Mouse (Mus musculus) heart, embryonic 15.5 days (tissue): ENCODE measurements around the gene Prdm4. TPM values are rescaled to one million over a fixed set of nuclear protein-coding genes. Genes with fewer than 3 reads are reported as not detected.

ENCODE experiments used
- ATAC-seq: fragments of 200-750 bp; cut with Nextera tagmentation; replicated peaks from 2 replicates; pipeline ENCODE4 v1.8.0; 2017; ENCODE audit warnings: low read depth, moderate TSS enrichment; ENCODE audit not compliant: insufficient number of reproducible peaks, insufficient read depth, low FRiP score
- H3K27ac ChIP-seq: fragments of 300-500 bp; sonication (generic); 2 replicates; pipeline ENCODE4 v1.5.1; 2015; ENCODE audit warnings: mild to moderate bottlenecking, inconsistent platforms
- H3K27me3 ChIP-seq: fragments of 300-500 bp; sonication (generic); 2 replicates; pipeline ENCODE4 v1.6.1; 2015; ENCODE audit warnings: inconsistent platforms
- H3K36me3 ChIP-seq: fragments of 300-500 bp; sonication (generic); 2 replicates; pipeline ENCODE4 v1.6.1; 2015; ENCODE audit warnings: mild to moderate bottlenecking, inconsistent platforms
- H3K4me1 ChIP-seq: fragments of 300-500 bp; sonication (generic); replicated peaks from 2 replicates; pipeline ENCODE4 v1.6.1; 2015; ENCODE audit warnings: inconsistent platforms
- H3K4me2 ChIP-seq: fragments of 300-500 bp; sonication (generic); 2 replicates; pipeline ENCODE4 v1.6.1; 2015; ENCODE audit warnings: inconsistent platforms, mild to moderate bottlenecking, moderate library complexity
- H3K4me3 ChIP-seq: fragments of 300-500 bp; sonication (generic); 2 replicates; pipeline ENCODE4 v1.5.1; 2015; ENCODE audit warnings: mild to moderate bottlenecking, inconsistent platforms
- H3K9ac ChIP-seq: fragments of 300-500 bp; sonication (generic); 2 replicates; pipeline ENCODE4 v1.6.1; 2015; ENCODE audit warnings: mild to moderate bottlenecking, inconsistent platforms
- H3K9me3 ChIP-seq: fragments of 300-500 bp; sonication (generic); replicated peaks from 2 replicates; pipeline ENCODE4 v1.6.1; 2016; ENCODE audit warnings: inconsistent platforms
- WGBS: fragments of 180-500 bp; shearing (Covaris S2); methylation state at CpG from one replicate; pipeline ENCODE4 v1.1.7; 2015; ENCODE audit warnings: mixed read lengths; 5-methylcytosine and 5-hydroxymethylcytosine counted together
- polyA plus RNA-seq: library from polyadenylated mRNA; unstranded; fragments of >200 nt; fragmentation: Nextera tagmentation; extraction: Ambion mirVana; gene quantifications from 2 replicates; pipeline ENCODE4 v1.2.1, GENCODE M21; 2015

The Prdm4 gene
- polyA plus RNA-seq, 1 experiment from 2014 or later = 7.9 TPM

DNA sequence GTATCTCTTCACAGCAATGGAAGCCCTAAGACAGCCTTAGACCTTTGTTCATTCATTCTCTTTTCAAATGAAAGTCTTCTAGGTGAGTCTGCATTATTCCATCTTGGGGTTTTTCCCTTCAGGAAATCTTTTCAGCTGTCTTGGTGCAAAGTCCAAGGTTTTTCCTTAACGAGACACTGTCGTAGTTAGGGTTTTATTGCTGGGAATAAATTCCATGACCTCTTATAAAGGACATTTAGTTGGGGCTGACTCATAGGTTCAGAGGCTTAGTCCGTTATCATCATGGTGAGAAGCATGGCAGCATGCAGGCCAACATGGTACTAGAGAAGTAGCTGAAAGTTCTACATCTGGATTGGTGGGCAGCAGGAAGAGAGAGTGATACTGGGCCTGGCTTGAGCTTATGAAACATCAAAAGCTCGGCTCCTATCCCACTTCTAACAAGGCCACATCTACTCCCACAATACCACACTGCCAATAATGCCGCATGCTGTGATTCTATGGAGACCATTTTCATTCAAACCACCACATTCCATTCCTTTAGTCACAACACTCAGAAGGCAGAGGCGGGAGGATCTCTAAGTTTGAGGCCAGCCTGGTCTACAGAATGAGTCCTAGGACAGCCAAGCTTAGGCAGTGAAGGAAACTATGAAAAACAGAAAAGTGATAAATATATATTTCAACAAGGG is 19.5 kb upstream of the Prdm4 start:
- Histone ChIP-seq H3K36me3 (peaks cover 56% of the 10 kb centered on the region), H3K9ac (no peak overlapping the region), H3K4me1 (no peaks in the 10 kb centered on the region), H3K4me3 (no peak overlapping the region), H3K4me2 (no peak overlapping the region), H3K27ac (no peak overlapping the region), H3K27me3 (no peaks in the 10 kb centered on the region), H3K9me3 (no peaks in the 10 kb centered on the region)
- no peak for ATAC-seq
- WGBS = 96% methylated on average over 6 of the region's 6 CpGs

DNA sequence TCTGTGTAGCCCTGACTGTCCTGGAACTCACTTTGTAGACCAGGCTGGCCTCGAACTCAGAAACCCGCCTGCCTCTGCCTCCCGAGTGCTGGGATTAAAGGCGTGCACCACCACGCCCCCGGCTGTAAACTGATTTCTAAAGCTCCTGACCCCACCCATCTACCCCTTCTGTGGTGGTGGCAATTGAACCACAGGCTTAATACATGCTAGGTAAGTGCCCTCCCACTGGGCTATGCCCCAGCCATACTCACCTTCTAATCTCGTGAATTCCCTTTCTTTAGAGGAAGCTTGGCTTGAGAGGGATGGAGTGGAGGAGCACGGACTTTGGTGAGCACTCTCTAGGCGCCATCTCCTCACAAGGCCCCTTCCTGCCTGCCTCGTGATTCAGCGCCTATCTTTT is 13.0 kb upstream of the Prdm4 start:
- no peak for ATAC-seq

DNA sequence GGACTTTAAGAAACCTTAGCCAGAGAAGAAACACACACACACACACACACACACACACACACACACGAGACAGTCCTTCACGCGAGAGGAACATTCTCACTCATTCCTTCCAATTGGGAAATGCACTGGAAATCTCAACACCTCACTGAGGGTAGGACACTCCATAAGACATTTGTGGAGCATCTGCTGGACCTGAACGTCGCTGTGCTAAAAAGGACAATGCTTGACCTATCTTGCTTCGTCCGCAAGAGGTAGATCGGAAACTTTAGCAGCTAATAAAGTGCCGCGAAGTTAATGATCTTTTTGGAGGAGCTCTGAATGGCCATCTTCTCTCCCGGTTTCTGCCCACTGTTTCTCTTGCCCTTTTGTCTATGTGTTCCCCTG is 12.3 kb upstream of the Prdm4 start:
- Histone ChIP-seq H3K4me2 (peak overlapping the region; percentile 95), H3K27me3 (peaks cover 24% of the 10 kb centered on the region), H3K9ac (no peak overlapping the region), H3K4me1 (peaks cover 16% of the 10 kb centered on the region), H3K27ac (no peak overlapping the region), H3K36me3 (no peaks in the 10 kb centered on the region), H3K4me3 (no peak overlapping the region), H3K9me3 (no peaks in the 10 kb centered on the region)
- ATAC-seq = no peak
- WGBS = 56% methylated on average over 11 of the region's 11 CpGs

More for the DNA sequence above, 13.0 kb upstream of the Prdm4 start:
- peaks cover 16% of the 10 kb centered on the region for H3K4me1 ChIP-seq
- peaks cover 24% of the 10 kb centered on the region for H3K27me3 ChIP-seq
- H3K27ac ChIP-seq = no peak overlapping the region
- no peak overlapping the region for H3K4me3 ChIP-seq
- no peak overlapping the region for H3K4me2 ChIP-seq
- no peaks in the 10 kb centered on the region for H3K9me3 ChIP-seq
- H3K9ac ChIP-seq = no peak overlapping the region
- no peaks in the 10 kb centered on the region for H3K36me3 ChIP-seq
- WGBS = 85% methylated on average over 11 of the region's 11 CpGs

DNA sequence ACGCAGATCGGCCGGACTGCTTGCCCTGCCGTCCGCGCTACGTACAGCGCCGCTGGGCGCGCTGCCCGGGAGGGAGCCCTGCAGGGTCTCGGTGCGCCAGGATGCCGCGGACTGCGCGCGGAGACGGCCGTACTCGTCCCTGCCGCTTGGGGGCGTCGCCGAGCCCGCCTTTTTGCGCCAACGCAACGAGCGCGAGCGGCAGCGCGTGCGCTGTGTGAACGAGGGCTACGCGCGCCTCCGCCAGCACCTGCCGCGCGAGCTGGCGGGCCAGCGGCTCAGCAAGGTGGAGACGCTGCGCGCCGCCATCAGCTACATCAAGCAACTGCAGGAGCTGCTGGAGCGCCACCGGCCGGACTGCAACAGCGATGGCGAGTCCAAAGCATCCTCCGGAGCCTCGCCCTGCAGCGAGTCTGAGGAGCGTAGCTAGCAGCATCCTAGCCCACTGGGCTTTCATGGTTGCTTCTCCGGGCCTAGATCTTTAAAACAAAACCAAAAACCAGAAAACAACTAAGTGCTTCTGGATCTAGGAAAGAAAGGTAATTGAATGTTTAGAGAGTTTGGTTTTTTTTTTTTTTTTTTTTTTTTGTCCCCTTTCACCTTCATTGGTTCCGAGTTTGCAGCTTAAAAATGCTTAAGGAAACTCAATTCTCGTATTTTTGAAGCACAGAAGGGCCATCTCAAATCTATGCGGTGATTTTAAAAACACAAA is 11.7 kb upstream of the Prdm4 start:
- ATAC-seq = 0 out of 2 replicates have a peak, but pooled peaks have one; percentile 39
- Histone ChIP-seq H3K27me3 (peaks cover 24% of the 10 kb centered on the region), H3K27ac (no peak overlapping the region)

DNA sequence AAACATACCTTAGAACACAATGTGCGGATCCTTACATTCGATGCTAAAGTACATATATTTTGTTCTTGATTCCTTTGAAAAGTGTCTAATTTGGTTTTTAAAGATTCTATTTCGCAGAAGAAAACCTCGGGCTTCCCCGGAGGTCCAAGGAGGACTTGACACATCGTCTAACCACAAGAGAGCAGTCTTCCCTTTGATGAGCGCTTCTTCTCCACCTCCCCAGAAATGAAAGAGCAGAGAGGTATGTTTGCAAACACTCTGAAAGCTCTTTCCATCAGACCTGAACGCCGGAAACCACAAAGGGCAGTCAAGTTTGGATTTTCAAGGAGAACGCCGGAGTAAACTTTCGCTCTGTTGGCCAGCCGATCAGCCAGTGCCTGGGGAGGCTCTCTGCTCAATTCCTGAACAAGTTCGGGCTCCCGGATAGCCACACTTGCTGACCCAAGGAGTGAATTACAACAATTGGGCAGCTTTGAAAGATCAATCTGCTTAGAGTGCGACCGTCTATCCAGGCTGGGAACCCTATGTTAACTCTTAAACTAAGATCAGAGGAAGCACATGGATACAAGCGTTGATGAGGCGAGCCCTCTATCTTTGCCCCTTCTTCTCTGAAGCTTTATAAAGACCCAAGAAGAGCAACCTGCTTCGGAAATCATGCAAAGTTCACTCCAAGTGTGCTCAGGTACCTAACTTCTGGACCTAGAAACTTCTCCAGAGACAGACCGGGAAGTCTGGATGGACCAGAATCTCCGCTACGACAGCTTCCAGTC is 10.9 kb upstream of the Prdm4 start, which contains the start of gene Ascl4:
Gene Ascl4 (plus strand): TSS at position 6 of the 770 bp plus-strand sequence.
- Histone ChIP-seq H3K9ac (peak within 1 kb of the TSS; percentile 26; the same call in 1 of the 2 replicates), H3K27ac (no peak within 1 kb of the TSS), H3K4me1 (peaks cover 16% of the 10 kb centered on the region), H3K36me3 (no peaks in the 10 kb centered on the region), H3K4me2 (peak within 1 kb of the TSS; percentile 95), H3K9me3 (no peaks in the 10 kb centered on the region), H3K4me3 (peak within 1 kb of the TSS; percentile 57), H3K27me3 (peaks cover 24% of the 10 kb centered on the region)
- ATAC-seq = no peak
- WGBS = 2% methylated on average over 23 of the region's 23 CpGs

More for the DNA sequence above, 11.7 kb upstream of the Prdm4 start:
- H3K9me3 ChIP-seq = no peaks in the 10 kb centered on the region
- H3K4me2 ChIP-seq = peak overlapping the region; percentile 95
- peak overlapping the region; percentile 57 for H3K4me3 ChIP-seq
- peaks cover 16% of the 10 kb centered on the region for H3K4me1 ChIP-seq
- peak overlapping the region; percentile 11; the same call in 1 of the 2 replicates for H3K9ac ChIP-seq
- 1% methylated on average over 63 of the region's 63 CpGs for WGBS
- no peaks in the 10 kb centered on the region for H3K36me3 ChIP-seq

DNA sequence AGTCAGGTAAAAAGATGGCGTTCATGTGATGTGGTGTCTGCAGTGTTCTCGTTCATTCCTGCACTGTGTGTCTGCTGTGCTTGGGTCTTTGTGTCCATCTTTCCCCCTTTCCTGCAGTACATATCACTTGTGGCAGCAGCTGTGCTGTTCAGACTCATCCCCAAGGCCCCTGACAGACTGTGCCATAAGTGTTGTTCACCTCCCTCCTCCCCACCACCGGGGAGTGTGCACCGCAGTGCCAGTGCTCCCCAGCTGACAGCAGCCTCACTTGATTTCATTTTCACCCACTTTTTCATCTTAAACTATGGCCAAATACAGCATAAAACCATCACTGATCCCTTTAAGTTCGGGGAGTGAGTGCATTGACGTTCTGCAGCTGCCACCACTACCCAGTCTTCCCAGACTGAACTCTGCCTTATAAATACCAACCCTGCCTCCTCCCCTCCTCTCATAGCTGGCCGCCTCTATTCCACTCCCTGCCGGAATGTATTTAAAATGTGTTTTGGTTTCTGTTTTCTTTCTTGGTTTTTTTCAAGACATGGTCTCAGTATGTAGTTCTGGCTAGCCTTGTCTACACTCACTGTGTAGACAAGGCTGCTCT is 37.0 kb downstream of the Prdm4 start:
- Histone ChIP-seq H3K27me3 (no peaks in the 10 kb centered on the region), H3K4me2 (no peak overlapping the region), H3K4me3 (no peak overlapping the region), H3K27ac (no peak overlapping the region), H3K9ac (no peak overlapping the region), H3K36me3 (peaks cover 84% of the 10 kb centered on the region), H3K9me3 (no peaks in the 10 kb centered on the region), H3K4me1 (no peaks in the 10 kb centered on the region)
- 85% methylated on average over 8 of the region's 8 CpGs for WGBS
- ATAC-seq = no peak

DNA sequence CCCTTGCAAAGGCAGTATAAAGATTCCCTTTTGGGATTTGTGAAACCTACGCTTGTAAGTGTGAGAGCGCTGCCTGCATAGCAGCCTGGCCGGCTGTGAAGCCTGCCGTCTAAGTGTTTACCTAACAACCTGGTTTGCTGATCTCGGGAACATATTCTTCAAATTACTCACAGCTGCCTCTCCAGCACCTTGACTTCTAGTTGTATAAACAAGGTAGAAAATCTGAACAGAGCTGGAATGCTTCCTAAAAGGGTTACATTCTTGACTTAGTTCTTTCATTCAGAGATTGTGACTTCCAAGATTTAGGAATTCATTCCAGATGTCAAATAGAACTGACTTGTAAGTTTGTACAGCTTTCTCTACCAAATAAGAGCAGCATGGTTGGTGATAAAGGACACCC is 41.1 kb downstream of the Prdm4 start:
- no peak overlapping the region for H3K4me2 ChIP-seq
- H3K4me3 ChIP-seq = no peak overlapping the region
- H3K36me3 ChIP-seq = peaks cover 63% of the 10 kb centered on the region

DNA sequence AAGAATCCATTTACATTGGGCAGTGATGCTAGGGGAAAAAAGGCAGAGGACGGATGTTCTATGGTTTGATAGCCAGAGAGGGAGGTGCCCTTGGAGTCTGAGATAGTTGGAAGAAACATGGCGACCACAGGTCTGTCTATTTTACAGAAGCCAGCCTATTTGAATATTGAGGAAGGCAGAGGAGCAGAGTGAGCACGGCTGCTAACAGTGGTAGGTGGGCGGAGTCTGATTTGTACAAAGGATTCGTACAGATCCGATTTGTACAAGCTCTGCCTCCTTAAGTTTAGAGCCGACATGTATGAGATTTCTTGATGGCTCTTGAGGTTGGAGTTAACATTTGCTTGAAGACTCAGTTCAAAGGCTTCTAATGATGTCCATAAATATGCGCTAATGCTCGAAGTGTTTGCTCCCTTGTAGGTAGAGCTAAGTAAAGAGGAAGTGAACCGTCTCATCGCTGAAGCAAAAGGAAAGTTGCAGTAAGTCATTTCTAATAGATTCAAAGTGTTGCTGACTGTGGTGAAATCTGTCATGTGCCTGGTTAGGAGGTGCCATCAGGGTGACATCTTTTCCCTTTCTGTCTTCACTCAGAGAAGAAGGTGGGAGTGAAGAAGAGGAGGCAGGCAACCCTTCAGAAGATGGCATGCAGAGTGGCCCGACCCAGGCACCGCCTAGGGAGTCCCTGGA is 42.9 kb downstream of the Prdm4 start:
- H3K27me3 ChIP-seq = no peaks in the 10 kb centered on the region
- H3K9ac ChIP-seq = no peak overlapping the region
- peaks cover 47% of the 10 kb centered on the region for H3K36me3 ChIP-seq
- no peak overlapping the region for H3K4me2 ChIP-seq
- WGBS = 90% methylated on average over 13 of the region's 13 CpGs
- no peaks in the 10 kb centered on the region for H3K9me3 ChIP-seq
- H3K4me3 ChIP-seq = no peak overlapping the region
- H3K27ac ChIP-seq = no peak overlapping the region
- H3K4me1 ChIP-seq = peaks cover 9% of the 10 kb centered on the region
- ATAC-seq = no peak

More for the DNA sequence above, 41.1 kb downstream of the Prdm4 start:
- ATAC-seq = no peak
- Histone ChIP-seq H3K4me1 (peaks cover 9% of the 10 kb centered on the region), H3K9ac (no peak overlapping the region), H3K9me3 (no peaks in the 10 kb centered on the region), H3K27ac (no peak overlapping the region), H3K27me3 (no peaks in the 10 kb centered on the region)
- 91% methylated on average over 5 of the region's 5 CpGs for WGBS

DNA sequence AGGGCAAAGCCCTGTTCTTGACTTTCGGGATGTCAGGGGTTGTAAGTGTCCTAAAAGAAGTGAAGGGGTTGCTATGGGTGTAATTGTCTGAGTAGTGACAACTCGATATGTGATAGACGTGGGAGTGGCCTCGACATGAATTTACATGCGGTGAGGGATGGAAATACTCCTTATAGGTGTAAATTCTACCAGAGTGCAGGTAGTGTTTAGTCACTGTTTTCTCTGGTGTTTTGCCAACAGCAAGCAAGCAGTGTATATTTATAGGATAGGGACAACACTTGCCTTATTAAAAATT is 44.5 kb downstream of the Prdm4 start:
- H3K4me3 ChIP-seq = peak overlapping the region; percentile 82
- H3K4me1 ChIP-seq = peaks cover 9% of the 10 kb centered on the region
- H3K27ac ChIP-seq = no peak overlapping the region
- peak overlapping the region; percentile 80 for H3K9ac ChIP-seq
- H3K27me3 ChIP-seq = no peaks in the 10 kb centered on the region
- peak overlapping the region; percentile 68 for H3K4me2 ChIP-seq
- H3K9me3 ChIP-seq = no peaks in the 10 kb centered on the region
- peaks cover 33% of the 10 kb centered on the region for H3K36me3 ChIP-seq
- no peak for ATAC-seq
- WGBS = under 1% methylated on average over 5 of the region's 5 CpGs

DNA sequence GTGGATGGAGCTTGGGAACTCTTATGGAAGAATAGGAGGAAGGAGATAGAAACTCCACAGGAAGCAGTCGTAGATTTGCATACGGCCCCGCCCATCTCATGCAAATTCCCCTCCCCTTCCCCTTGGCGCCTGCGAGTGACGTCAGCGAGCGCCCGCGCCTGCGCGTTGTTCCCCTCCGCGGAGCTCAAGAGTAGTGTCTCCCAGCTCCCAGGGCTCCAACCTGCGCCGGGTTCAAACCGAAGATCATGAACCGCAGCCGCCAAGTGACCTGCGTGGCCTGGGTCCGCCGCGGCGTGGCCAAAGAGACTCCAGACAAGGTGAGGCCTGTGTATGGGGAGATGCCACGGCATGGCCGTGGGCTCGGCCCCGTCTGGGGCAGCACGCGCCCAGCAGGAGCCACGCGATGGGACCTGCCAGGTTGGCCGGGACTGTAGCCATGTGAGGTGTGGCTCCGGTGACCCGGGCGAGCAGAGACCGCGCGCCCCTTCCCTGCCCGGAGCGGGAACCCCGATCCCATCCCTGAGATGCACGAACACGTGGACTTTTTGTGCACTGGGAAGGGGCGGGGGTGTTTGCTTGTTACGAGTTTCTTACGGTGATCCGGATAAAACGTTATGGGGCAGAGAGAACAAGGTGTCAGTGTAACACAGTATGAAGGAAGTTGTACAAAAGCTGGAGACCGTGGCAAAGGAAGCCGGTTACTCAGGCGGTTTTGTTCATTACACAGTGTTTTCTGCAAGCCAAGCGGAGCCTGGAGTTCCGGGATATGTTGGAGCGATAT is 45.1 kb downstream of the Prdm4 start:
- H3K9me3 ChIP-seq = no peaks in the 10 kb centered on the region
- peak; percentile 92 for ATAC-seq
- H3K4me2 ChIP-seq = peak overlapping the region; percentile 68
- H3K27me3 ChIP-seq = no peaks in the 10 kb centered on the region
- H3K4me3 ChIP-seq = peak overlapping the region; percentile 82
- H3K36me3 ChIP-seq = peaks cover 28% of the 10 kb centered on the region
- H3K4me1 ChIP-seq = peaks cover 9% of the 10 kb centered on the region
- WGBS = under 1% methylated on average over 55 of the region's 55 CpGs
- H3K9ac ChIP-seq = peak overlapping the region; percentile 80
- H3K27ac ChIP-seq = peak overlapping the region; percentile 61
